Mouse (Mus musculus) lung, adult 2 months (tissue): ENCODE measurements around the gene Gcsam.

Source experiments
- CTCF ChIP-seq: fragments of 200-500 bp; IDR thresholded peaks from 2 replicates; pipeline ENCODE4 v1.5.1; 2011; ENCODE audit warnings: mild to moderate bottlenecking, low read length, control low read depth; ENCODE audit not compliant: insufficient read depth
- POLR2A ChIP-seq: fragments of 200-500 bp; IDR thresholded peaks from 2 replicates; pipeline ENCODE4 v1.6.1; 2011; ENCODE audit warnings: low read depth, mild to moderate bottlenecking, control low read depth, low read length, borderline replicate concordance; ENCODE audit errors: extremely low read depth

DNA sequence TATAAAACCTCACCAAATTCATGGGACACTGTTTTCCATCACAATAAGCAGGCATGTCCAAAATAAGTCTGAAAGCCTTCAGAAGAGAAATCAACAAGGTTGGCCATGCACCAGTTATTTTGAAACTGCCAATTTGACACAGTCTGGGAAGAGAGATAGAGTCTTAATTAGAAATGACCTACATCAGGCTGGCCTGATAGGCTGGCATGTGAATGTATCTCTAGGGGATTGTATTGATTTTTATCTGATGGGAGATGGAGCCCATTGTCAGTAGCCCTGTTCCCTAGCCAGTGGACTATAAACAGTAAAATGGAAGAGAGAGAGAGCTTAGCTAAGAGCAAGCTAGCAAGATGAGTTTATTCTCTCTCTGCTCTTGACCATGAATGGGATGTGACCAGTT, 14.7 kb upstream of the Gcsam start:
- no peak for TF ChIP-seq CTCF
- TF ChIP-seq POLR2A, result no peak
